Mouse (Mus musculus) heart, embryonic 15.5 days (tissue): ENCODE data around the gene Lbr. TPM values are rescaled to one million over a fixed set of nuclear protein-coding genes. Genes with fewer than 3 reads are reported as not detected.

ENCODE experiments used
- ATAC-seq: fragments of 200-750 bp; cut with Nextera tagmentation; replicated peaks from 2 replicates; pipeline ENCODE4 v1.8.0; 2017; ENCODE audit warnings: low read depth, moderate TSS enrichment; ENCODE audit not compliant: insufficient number of reproducible peaks, insufficient read depth, low FRiP score
- H3K27ac ChIP-seq: fragments of 300-500 bp; sonication (generic); 2 replicates; pipeline ENCODE4 v1.5.1; 2015; ENCODE audit warnings: mild to moderate bottlenecking, inconsistent platforms
- H3K27me3 ChIP-seq: fragments of 300-500 bp; sonication (generic); 2 replicates; pipeline ENCODE4 v1.6.1; 2015; ENCODE audit warnings: inconsistent platforms
- H3K36me3 ChIP-seq: fragments of 300-500 bp; sonication (generic); 2 replicates; pipeline ENCODE4 v1.6.1; 2015; ENCODE audit warnings: mild to moderate bottlenecking, inconsistent platforms
- H3K4me1 ChIP-seq: fragments of 300-500 bp; sonication (generic); replicated peaks from 2 replicates; pipeline ENCODE4 v1.6.1; 2015; ENCODE audit warnings: inconsistent platforms
- H3K4me2 ChIP-seq: fragments of 300-500 bp; sonication (generic); 2 replicates; pipeline ENCODE4 v1.6.1; 2015; ENCODE audit warnings: inconsistent platforms, mild to moderate bottlenecking, moderate library complexity
- H3K4me3 ChIP-seq: fragments of 300-500 bp; sonication (generic); 2 replicates; pipeline ENCODE4 v1.5.1; 2015; ENCODE audit warnings: mild to moderate bottlenecking, inconsistent platforms
- H3K9ac ChIP-seq: fragments of 300-500 bp; sonication (generic); 2 replicates; pipeline ENCODE4 v1.6.1; 2015; ENCODE audit warnings: mild to moderate bottlenecking, inconsistent platforms
- H3K9me3 ChIP-seq: fragments of 300-500 bp; sonication (generic); replicated peaks from 2 replicates; pipeline ENCODE4 v1.6.1; 2016; ENCODE audit warnings: inconsistent platforms
- WGBS: fragments of 180-500 bp; shearing (Covaris S2); methylation state at CpG from one replicate; pipeline ENCODE4 v1.1.7; 2015; ENCODE audit warnings: mixed read lengths; 5-methylcytosine and 5-hydroxymethylcytosine counted together
- polyA plus RNA-seq: library from polyadenylated mRNA; unstranded; fragments of >200 nt; fragmentation: Nextera tagmentation; extraction: Ambion mirVana; gene quantifications from 2 replicates; pipeline ENCODE4 v1.2.1, GENCODE M21; 2015

Lbr gene
- polyA plus RNA-seq = 55.7 and 74.5 TPM in 2 replicates

- Histone ChIP-seq H3K27me3 (no peaks in the 10 kb centered on the region), H3K4me3 (peak within 1 kb of the TSS; percentile 91), H3K9me3 (no peaks in the 10 kb centered on the region), H3K27ac (peak within 1 kb of the TSS; percentile 98), H3K36me3 (no peaks in the 10 kb centered on the region), H3K4me2 (peak within 1 kb of the TSS; percentile 90), H3K9ac (peak within 1 kb of the TSS; percentile 91), H3K4me1 (peaks cover 30% of the 10 kb centered on the region)
- WGBS = under 1% methylated on average over 14 of the region's 14 CpGs
- ATAC-seq = no peak
Measured at GRCm38 (mm10) chr1:181842781-181843180, at the start of gene Lbr. TSS of gene Lbr (minus strand) at chr1:181843046.

- Histone ChIP-seq H3K27me3 (no peaks in the 10 kb centered on the region), H3K4me1 (peaks cover 10% of the 10 kb centered on the region), H3K36me3 (no peaks in the 10 kb centered on the region), H3K4me3 (no peak overlapping the region), H3K9ac (no peak overlapping the region), H3K9me3 (no peaks in the 10 kb centered on the region), H3K4me2 (no peak overlapping the region), H3K27ac (no peak overlapping the region)
- 82% methylated on average over 7 of the region's 7 CpGs for WGBS
- no peak for ATAC-seq
Measured at GRCm38 (mm10) chr1:181889670-181890069, 46.8 kb upstream of the Lbr start.

- WGBS = 4% methylated on average over 11 of the region's 11 CpGs
- H3K4me3 ChIP-seq = no peak overlapping the region
- H3K9me3 ChIP-seq = no peaks in the 10 kb centered on the region
- no peaks in the 10 kb centered on the region for H3K36me3 ChIP-seq
- no peak overlapping the region for H3K4me2 ChIP-seq
- ATAC-seq = peak; percentile 37; the same call in 1 of the 2 replicates
- no peak overlapping the region for H3K27ac ChIP-seq
- peaks cover 5% of the 10 kb centered on the region for H3K4me1 ChIP-seq
- no peaks in the 10 kb centered on the region for H3K27me3 ChIP-seq
- no peak overlapping the region for H3K9ac ChIP-seq
Measured at GRCm38 (mm10) chr1:181888801-181889200, 46.0 kb upstream of the Lbr start.

- Histone ChIP-seq H3K4me3 (no peak overlapping the region), H3K27me3 (no peaks in the 10 kb centered on the region), H3K27ac (0 out of 2 replicates have a peak overlapping the region, but pooled peaks have one; percentile 4), H3K36me3 (no peaks in the 10 kb centered on the region), H3K9me3 (no peaks in the 10 kb centered on the region), H3K9ac (no peak overlapping the region), H3K4me2 (peak overlapping the region; percentile 49), H3K4me1 (peaks cover 10% of the 10 kb centered on the region)
- WGBS = 13% methylated on average over 8 of the region's 8 CpGs
- peak; percentile 28; the same call in 1 of the 2 replicates for ATAC-seq
Measured at GRCm38 (mm10) chr1:181881532-181881931, 38.7 kb upstream of the Lbr start.

GRCm38 (mm10) chr1:181880752-181881325 lies 38.0 kb upstream of the Lbr start:
- peak; percentile 6; the same call in 1 of the 2 replicates for ATAC-seq
- Histone ChIP-seq H3K9me3 (no peaks in the 10 kb centered on the region), H3K27me3 (no peaks in the 10 kb centered on the region), H3K4me2 (peak overlapping the region; percentile 49; the same call in 1 of the 2 replicates), H3K9ac (no peak overlapping the region), H3K4me3 (no peak overlapping the region), H3K36me3 (no peaks in the 10 kb centered on the region), H3K27ac (no peak overlapping the region), H3K4me1 (peaks cover 10% of the 10 kb centered on the region)
- 49% methylated on average over 15 of the region's 15 CpGs for WGBS

- no peak overlapping the region for H3K4me2 ChIP-seq
- H3K4me3 ChIP-seq = no peak overlapping the region
- WGBS = 63% methylated on average over 5 of the region's 5 CpGs
- H3K27ac ChIP-seq = no peak overlapping the region
- H3K36me3 ChIP-seq = no peaks in the 10 kb centered on the region
- peaks cover 10% of the 10 kb centered on the region for H3K4me1 ChIP-seq
- no peak for ATAC-seq
- no peaks in the 10 kb centered on the region for H3K27me3 ChIP-seq
- no peak overlapping the region for H3K9ac ChIP-seq
- H3K9me3 ChIP-seq = no peaks in the 10 kb centered on the region
Measured at GRCm38 (mm10) chr1:181878436-181878835, 35.6 kb upstream of the Lbr start.

- no peak overlapping the region for H3K4me2 ChIP-seq
- H3K9me3 ChIP-seq = no peaks in the 10 kb centered on the region
- no peak for ATAC-seq
- H3K4me1 ChIP-seq = peaks cover 10% of the 10 kb centered on the region
- no peaks in the 10 kb centered on the region for H3K36me3 ChIP-seq
- WGBS = 44% methylated on average over 5 of the region's 5 CpGs
- no peak overlapping the region for H3K27ac ChIP-seq
- no peak overlapping the region for H3K4me3 ChIP-seq
- H3K27me3 ChIP-seq = no peaks in the 10 kb centered on the region
- H3K9ac ChIP-seq = no peak overlapping the region
Measured at GRCm38 (mm10) chr1:181877088-181877487, 34.2 kb upstream of the Lbr start.

GRCm38 (mm10) chr1:181876656-181877055 lies 33.8 kb upstream of the Lbr start:
- Histone ChIP-seq H3K27ac (no peak overlapping the region), H3K4me3 (no peak overlapping the region), H3K27me3 (no peaks in the 10 kb centered on the region), H3K4me2 (no peak overlapping the region), H3K9ac (no peak overlapping the region), H3K4me1 (peaks cover 7% of the 10 kb centered on the region), H3K36me3 (no peaks in the 10 kb centered on the region), H3K9me3 (no peaks in the 10 kb centered on the region)
- no peak for ATAC-seq
- 83% methylated on average over 3 of the region's 3 CpGs for WGBS

GRCm38 (mm10) chr1:181873086-181873920 lies 30.5 kb upstream of the Lbr start:
- Histone ChIP-seq H3K9me3 (no peaks in the 10 kb centered on the region), H3K4me3 (no peak overlapping the region), H3K9ac (no peak overlapping the region), H3K27me3 (no peaks in the 10 kb centered on the region), H3K4me1 (no peaks in the 10 kb centered on the region), H3K36me3 (no peaks in the 10 kb centered on the region), H3K27ac (no peak overlapping the region), H3K4me2 (no peak overlapping the region)
- no peak for ATAC-seq
- 57% methylated on average over 9 of the region's 9 CpGs for WGBS

- 49% methylated on average over 3 of the region's 3 CpGs for WGBS
- Histone ChIP-seq H3K27ac (no peak overlapping the region), H3K27me3 (no peaks in the 10 kb centered on the region), H3K9me3 (no peaks in the 10 kb centered on the region), H3K4me1 (no peaks in the 10 kb centered on the region), H3K9ac (no peak overlapping the region), H3K36me3 (no peaks in the 10 kb centered on the region), H3K4me3 (no peak overlapping the region), H3K4me2 (no peak overlapping the region)
- no peak for ATAC-seq
Measured at GRCm38 (mm10) chr1:181872639-181873038, 29.8 kb upstream of the Lbr start.

- 77% methylated on average over 6 of the region's 6 CpGs for WGBS
- Histone ChIP-seq H3K4me2 (no peak overlapping the region), H3K36me3 (no peaks in the 10 kb centered on the region), H3K4me3 (no peak overlapping the region), H3K4me1 (0 out of 2 replicates have a peak, but pooled peaks cover 9% of the 10 kb centered on the region), H3K9ac (no peak overlapping the region), H3K27ac (no peak overlapping the region), H3K9me3 (no peaks in the 10 kb centered on the region), H3K27me3 (no peaks in the 10 kb centered on the region)
- no peak for ATAC-seq
Measured at GRCm38 (mm10) chr1:181866429-181867280, 23.8 kb upstream of the Lbr start.
